Mouse (Mus musculus): Measurements from ENCODE around the gene Cypt12.

The Cypt12 gene

GRCm38 (mm10) chr3:17948299-17948698 is at the start of gene Cypt12:
Gene Cypt12, plus strand, starts transcription at chr3:17948410.
- no peak for DNase-seq

GRCm38 (mm10) chr3:17913796-17914195 is 34.4 kb upstream of the Cypt12 start:
- no peak for DNase-seq

GRCm38 (mm10) chr3:17940206-17940605 is 8.0 kb upstream of the Cypt12 start:
- no peak for DNase-seq

Measured in liver (tissue).